Mouse (Mus musculus) heart, embryonic 16.5 days (tissue): ENCODE results near the gene Zzef1. TPM values are rescaled to one million over a fixed set of nuclear protein-coding genes. Genes with fewer than 3 reads are reported as not detected.

Experiments
- ATAC-seq: fragments of 200-750 bp; cut with Nextera tagmentation; replicated peaks from 2 replicates; pipeline ENCODE4 v1.8.0; 2017; ENCODE audit warnings: moderate number of reproducible peaks; ENCODE audit not compliant: insufficient read depth, low FRiP score; ENCODE audit errors: extremely low read depth
- H3K27ac ChIP-seq: fragments of 300-500 bp; sonication (generic); 2 replicates; pipeline ENCODE4 v1.5.1; 2014; ENCODE audit warnings: mild to moderate bottlenecking, low read length, control low read depth, moderate library complexity
- H3K27me3 ChIP-seq: fragments of 300-500 bp; sonication (generic); 2 replicates; pipeline ENCODE4 v1.6.1; 2014; ENCODE audit warnings: low read length, mixed read lengths; ENCODE audit not compliant: control insufficient read depth, insufficient read depth
- H3K36me3 ChIP-seq: fragments of 300-500 bp; sonication (generic); 2 replicates; pipeline ENCODE4 v1.6.1; 2014; ENCODE audit not compliant: control insufficient read depth, insufficient read depth
- H3K4me1 ChIP-seq: fragments of 300-500 bp; sonication (generic); 2 replicates; pipeline ENCODE4 v1.6.1; 2014; ENCODE audit warnings: low read length, mixed read lengths; ENCODE audit not compliant: control insufficient read depth, insufficient read depth
- H3K4me2 ChIP-seq: fragments of 300-500 bp; sonication (generic); 2 replicates; pipeline ENCODE4 v1.6.1; 2014; ENCODE audit warnings: low read depth, mild to moderate bottlenecking, control low read depth, low read length
- H3K4me3 ChIP-seq: fragments of 300-500 bp; sonication (generic); 2 replicates; pipeline ENCODE4 v1.5.1; 2014; ENCODE audit warnings: mild to moderate bottlenecking, control low read depth, low read length
- H3K9ac ChIP-seq: fragments of 300-500 bp; sonication (generic); 2 replicates; pipeline ENCODE4 v1.6.1; 2014; ENCODE audit warnings: low read length, control low read depth
- H3K9me3 ChIP-seq: fragments of 300-500 bp; sonication (generic); replicated peaks from 2 replicates; pipeline ENCODE4 v1.6.1; 2016; ENCODE audit warnings: low read length; ENCODE audit not compliant: control insufficient read depth
- WGBS: fragments of 180-500 bp; shearing (Covaris S2); extraction: QIAGEN DNeasy Blood & Tissue Kit; methylation state at CpG from one replicate; pipeline ENCODE4 v1.1.7; 2014; 5-methylcytosine and 5-hydroxymethylcytosine counted together
- polyA plus RNA-seq: library from polyadenylated mRNA; unstranded; fragments of >200 nt; fragmentation: Nextera tagmentation; extraction: Ambion mirVana; gene quantifications from 2 replicates; pipeline ENCODE4 v1.2.1, GENCODE M21; 2015

Gene Zzef1
- polyA plus RNA-seq, 1 experiment from 2014 or later: 7.8 TPM

- no peak for ATAC-seq
- Histone ChIP-seq H3K9me3 (no peaks in the 10 kb centered on the region), H3K4me2 (no peak overlapping the region), H3K27ac (no peak overlapping the region), H3K9ac (no peak overlapping the region), H3K4me3 (no peak overlapping the region), H3K27me3 (no peaks in the 10 kb centered on the region), H3K4me1 (no peaks in the 10 kb centered on the region), H3K36me3 (0 out of 2 replicates have a peak, but pooled peaks cover 4% of the 10 kb centered on the region)
- WGBS: 77% methylated on average over 2 of the region's 2 CpGs
These were observed 18.2 kb downstream of the Zzef1 start for GRCm38 (mm10) chr11:72814188-72814587.

GRCm38 (mm10) chr11:72816859-72817258 lies 20.8 kb downstream of the Zzef1 start:
- ATAC-seq: no peak
- Histone ChIP-seq H3K4me3 (no peak overlapping the region), H3K27me3 (no peaks in the 10 kb centered on the region), H3K9ac (no peak overlapping the region), H3K4me2 (no peak overlapping the region), H3K9me3 (no peaks in the 10 kb centered on the region), H3K36me3 (peaks cover 10% of the 10 kb centered on the region; the same call in 1 of the 2 replicates), H3K27ac (no peak overlapping the region), H3K4me1 (no peaks in the 10 kb centered on the region)
- WGBS: 79% methylated on average over 1 of the region's 1 CpGs

DNA sequence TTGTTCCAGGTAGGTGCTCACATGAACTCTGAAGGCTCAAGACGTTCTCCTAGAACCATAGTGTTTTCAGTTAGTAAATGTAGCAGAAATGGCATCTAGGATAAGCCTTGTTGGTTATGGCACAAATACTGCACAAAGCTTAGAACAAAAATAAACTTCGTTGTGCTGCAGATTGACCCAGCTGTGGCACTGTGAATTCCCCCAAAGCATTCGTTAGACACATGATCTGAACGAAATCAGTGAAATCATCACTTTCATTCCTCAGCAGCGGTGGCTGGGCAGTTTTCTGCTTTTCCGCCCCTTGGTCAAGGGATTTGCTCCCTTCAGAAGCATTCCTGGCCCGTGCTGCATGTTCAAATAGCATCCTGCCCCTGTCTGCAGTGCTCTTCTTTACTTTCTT lies 22.0 kb downstream of the Zzef1 start:
- WGBS: 81% methylated on average over 7 of the region's 7 CpGs

GRCm38 (mm10) chr11:72821041-72821440 lies 25.0 kb downstream of the Zzef1 start:
- no peak for ATAC-seq
- no peaks in the 10 kb centered on the region for H3K4me1 ChIP-seq
- H3K9me3 ChIP-seq: no peaks in the 10 kb centered on the region
- no peak overlapping the region for H3K4me2 ChIP-seq
- no peak overlapping the region for H3K4me3 ChIP-seq
- no peaks in the 10 kb centered on the region for H3K27me3 ChIP-seq
- no peak overlapping the region for H3K9ac ChIP-seq
- 86% methylated on average over 7 of the region's 7 CpGs for WGBS
- peaks cover 25% of the 10 kb centered on the region for H3K36me3 ChIP-seq
- no peak overlapping the region for H3K27ac ChIP-seq

More for the DNA sequence above, 22.0 kb downstream of the Zzef1 start:
- H3K9ac ChIP-seq: no peak overlapping the region
- H3K4me1 ChIP-seq: no peaks in the 10 kb centered on the region
- no peak for ATAC-seq
- peaks cover 12% of the 10 kb centered on the region for H3K36me3 ChIP-seq
- no peaks in the 10 kb centered on the region for H3K27me3 ChIP-seq
- no peaks in the 10 kb centered on the region for H3K9me3 ChIP-seq
- no peak overlapping the region for H3K4me3 ChIP-seq
- no peak overlapping the region for H3K27ac ChIP-seq
- no peak overlapping the region for H3K4me2 ChIP-seq

GRCm38 (mm10) chr11:72829869-72830268 lies 33.8 kb downstream of the Zzef1 start:
- no peaks in the 10 kb centered on the region for H3K9me3 ChIP-seq
- no peaks in the 10 kb centered on the region for H3K27me3 ChIP-seq
- 71% methylated on average over 3 of the region's 3 CpGs for WGBS
- H3K4me1 ChIP-seq: no peaks in the 10 kb centered on the region
- no peak for ATAC-seq
- H3K27ac ChIP-seq: no peak overlapping the region
- peaks cover 37% of the 10 kb centered on the region for H3K36me3 ChIP-seq
- no peak overlapping the region for H3K4me3 ChIP-seq
- no peak overlapping the region for H3K9ac ChIP-seq
- no peak overlapping the region for H3K4me2 ChIP-seq

- peaks cover 21% of the 10 kb centered on the region for H3K36me3 ChIP-seq
These were observed 46.7 kb downstream of the Zzef1 start for GRCm38 (mm10) chr11:72842731-72843130.

DNA sequence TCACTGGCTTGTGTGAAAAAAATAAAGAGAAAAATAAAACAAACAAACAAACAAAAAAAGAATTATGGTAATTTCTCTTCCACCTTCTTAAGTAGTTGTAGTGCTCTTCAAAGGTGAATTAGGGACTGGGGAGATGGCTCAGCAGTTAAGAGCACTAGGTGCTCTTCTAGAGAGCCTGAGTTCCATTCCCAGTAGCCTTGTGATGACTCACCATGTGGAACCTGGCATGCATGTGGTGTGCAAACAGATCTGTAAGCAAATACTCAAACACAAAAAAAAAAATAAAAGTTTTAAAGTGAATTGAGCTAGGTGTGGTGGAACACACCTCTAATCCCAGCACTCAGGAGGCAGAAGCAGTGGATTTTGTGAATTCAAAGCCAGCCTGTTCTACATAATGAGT lies 47.5 kb downstream of the Zzef1 start:
- Histone ChIP-seq H3K4me2 (no peak overlapping the region), H3K9me3 (no peaks in the 10 kb centered on the region), H3K27me3 (no peaks in the 10 kb centered on the region), H3K4me1 (no peaks in the 10 kb centered on the region), H3K36me3 (peaks cover 29% of the 10 kb centered on the region), H3K9ac (no peak overlapping the region), H3K4me3 (no peak overlapping the region), H3K27ac (no peak overlapping the region)
- no peak for ATAC-seq

More at GRCm38 (mm10) chr11:72842731-72843130, 46.7 kb downstream of the Zzef1 start:
- Histone ChIP-seq H3K4me1 (no peaks in the 10 kb centered on the region), H3K9ac (no peak overlapping the region), H3K4me3 (no peak overlapping the region), H3K27me3 (no peaks in the 10 kb centered on the region), H3K27ac (no peak overlapping the region), H3K9me3 (no peaks in the 10 kb centered on the region), H3K4me2 (no peak overlapping the region)
- ATAC-seq: no peak
- WGBS: 83% methylated on average over 3 of the region's 3 CpGs

GRCm38 (mm10) chr11:72845526-72845925 lies 49.5 kb downstream of the Zzef1 start:
- no peaks in the 10 kb centered on the region for H3K27me3 ChIP-seq
- H3K9ac ChIP-seq: no peak overlapping the region
- ATAC-seq: no peak
- no peak overlapping the region for H3K27ac ChIP-seq
- WGBS: 80% methylated on average over 2 of the region's 2 CpGs
- no peaks in the 10 kb centered on the region for H3K4me1 ChIP-seq
- H3K4me2 ChIP-seq: no peak overlapping the region
- no peak overlapping the region for H3K4me3 ChIP-seq
- H3K9me3 ChIP-seq: no peaks in the 10 kb centered on the region
- peaks cover 33% of the 10 kb centered on the region for H3K36me3 ChIP-seq

DNA sequence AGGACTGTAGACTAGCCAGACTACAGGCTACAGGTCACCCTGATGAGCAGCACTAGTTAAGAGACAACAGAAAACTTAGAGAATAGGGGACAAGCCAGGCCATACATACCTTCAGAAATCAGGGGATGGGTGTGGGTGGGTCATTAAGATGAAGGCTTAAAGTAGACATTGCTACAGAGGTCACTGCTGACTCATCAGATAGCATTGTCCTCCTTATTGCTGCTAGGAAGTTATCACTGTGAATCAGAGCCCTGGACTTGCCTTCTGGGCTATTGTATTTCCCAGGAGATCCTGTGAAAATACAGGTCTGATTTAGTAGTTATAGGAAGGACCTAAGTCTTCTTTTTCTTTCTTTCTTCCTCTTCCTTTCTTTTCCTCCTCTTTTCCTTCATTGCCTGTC lies 50.7 kb downstream of the Zzef1 start:
- Histone ChIP-seq H3K36me3 (peaks cover 39% of the 10 kb centered on the region), H3K9me3 (no peaks in the 10 kb centered on the region), H3K9ac (no peak overlapping the region), H3K27ac (no peak overlapping the region), H3K27me3 (no peaks in the 10 kb centered on the region), H3K4me3 (no peak overlapping the region), H3K4me1 (no peaks in the 10 kb centered on the region), H3K4me2 (no peak overlapping the region)
- no peak for ATAC-seq
